Mouse (Mus musculus) lung, embryonic 15.5 days (tissue): ENCODE measurements around the gene Irak1bp1. TPM values are rescaled to one million over a fixed set of nuclear protein-coding genes. Genes with fewer than 3 reads are reported as not detected.

Experiments
- ATAC-seq: fragments of 200-750 bp; cut with Nextera tagmentation; 2 replicates; pipeline ENCODE4 v1.8.0; 2017; ENCODE audit warnings: moderate number of reproducible peaks, borderline replicate concordance; ENCODE audit not compliant: low FRiP score, low TSS enrichment; ENCODE audit errors: extremely low read depth
- H3K27ac ChIP-seq: fragments of 300-500 bp; sonication (generic); 2 replicates; pipeline ENCODE4 v1.5.1; 2015; ENCODE audit warnings: moderate library complexity, mild to moderate bottlenecking, inconsistent platforms
- H3K27me3 ChIP-seq: fragments of 300-500 bp; sonication (generic); 2 replicates; pipeline ENCODE4 v1.6.1; 2015; ENCODE audit warnings: inconsistent platforms
- H3K36me3 ChIP-seq: fragments of 300-500 bp; sonication (generic); 2 replicates; pipeline ENCODE4 v1.6.1; 2015; ENCODE audit warnings: inconsistent platforms
- H3K4me1 ChIP-seq: fragments of 300-500 bp; sonication (generic); 2 replicates; pipeline ENCODE4 v1.6.1; 2015; ENCODE audit warnings: inconsistent platforms
- H3K4me2 ChIP-seq: fragments of 300-500 bp; sonication (generic); 2 replicates; pipeline ENCODE4 v1.6.1; 2015; ENCODE audit warnings: inconsistent platforms, mild to moderate bottlenecking, moderate library complexity
- H3K4me3 ChIP-seq: fragments of 300-500 bp; sonication (generic); 2 replicates; pipeline ENCODE4 v1.5.1; 2015; ENCODE audit warnings: mild to moderate bottlenecking, inconsistent platforms
- H3K9ac ChIP-seq: fragments of 300-500 bp; sonication (generic); 2 replicates; pipeline ENCODE4 v1.6.1; 2015; ENCODE audit warnings: inconsistent platforms
- H3K9me3 ChIP-seq: fragments of 300-500 bp; sonication (generic); 2 replicates; pipeline ENCODE4 v1.6.1; 2016; ENCODE audit warnings: inconsistent platforms
- WGBS: fragments of 180-500 bp; shearing (Covaris S2); methylation state at CpG from one replicate; pipeline ENCODE4 v1.1.7; 2015; 5-methylcytosine and 5-hydroxymethylcytosine counted together
- polyA plus RNA-seq: library from polyadenylated mRNA; unstranded; fragments of >200 nt; fragmentation: Nextera tagmentation; extraction: Ambion mirVana; gene quantifications from 2 replicates; pipeline ENCODE4 v1.2.1, GENCODE M21; 2015

The Irak1bp1 gene
- polyA plus RNA-seq, 1 experiment from 2014 or later, result 18.9 TPM

GRCm38 (mm10) chr9:82835921-82836320 lies 6.6 kb downstream of the Irak1bp1 start:
- Histone ChIP-seq H3K27me3 (no peaks in the 10 kb centered on the region), H3K4me1 (peaks cover 9% of the 10 kb centered on the region; the same call in 1 of the 2 replicates), H3K27ac (no peak overlapping the region), H3K36me3 (no peaks in the 10 kb centered on the region), H3K9me3 (no peaks in the 10 kb centered on the region), H3K4me3 (no peak overlapping the region), H3K9ac (no peak overlapping the region), H3K4me2 (no peak overlapping the region)
- ATAC-seq, result no peak
- WGBS, result 75% methylated on average over 6 of the region's 6 CpGs

- Histone ChIP-seq H3K36me3 (no peaks in the 10 kb centered on the region), H3K4me1 (no peaks in the 10 kb centered on the region), H3K27me3 (no peaks in the 10 kb centered on the region), H3K27ac (no peak overlapping the region), H3K9me3 (no peaks in the 10 kb centered on the region), H3K4me2 (no peak overlapping the region), H3K9ac (no peak overlapping the region), H3K4me3 (no peak overlapping the region)
- no peak for ATAC-seq
- 87% methylated on average over 4 of the region's 4 CpGs for whole genome bisulfite sequencing
Measured at GRCm38 (mm10) chr9:82842671-82843070, 13.3 kb downstream of the Irak1bp1 start.

- WGBS, result 52% methylated on average over 2 of the region's 2 CpGs
- ATAC-seq, result no peak
Measured at GRCm38 (mm10) chr9:82854040-82854439, 24.7 kb downstream of the Irak1bp1 start.

DNA sequence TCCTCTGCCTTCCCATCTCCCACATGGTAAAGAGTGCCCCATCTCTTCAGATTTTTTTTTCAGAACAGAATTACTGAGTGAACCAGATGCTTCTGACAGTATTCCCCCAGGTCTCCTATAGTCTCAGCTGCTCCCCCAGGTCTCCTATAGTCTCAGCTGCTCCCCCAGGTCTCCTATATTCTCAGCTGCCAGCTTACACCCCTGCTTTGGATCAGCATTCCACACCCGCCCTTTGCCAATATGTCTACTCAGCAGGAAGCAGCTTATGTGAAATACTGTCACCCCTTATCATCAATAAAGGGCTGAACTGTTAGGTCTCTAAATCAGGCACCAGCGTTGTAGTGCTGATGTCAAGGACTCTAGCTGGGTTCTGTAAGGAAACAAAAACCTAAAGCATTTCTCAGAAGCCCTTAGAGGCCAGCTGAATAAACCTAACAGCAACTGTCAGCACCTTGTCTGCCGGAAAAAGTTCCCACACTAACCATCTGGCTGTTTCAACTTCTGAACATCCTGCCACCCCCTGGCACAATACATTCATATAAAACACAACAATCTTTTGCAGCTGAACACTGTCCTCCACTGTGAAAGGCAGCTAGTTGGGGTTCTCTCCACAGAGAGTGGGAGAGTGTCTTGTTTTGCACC lies 25.8 kb downstream of the Irak1bp1 start:
- Histone ChIP-seq H3K36me3 (no peaks in the 10 kb centered on the region), H3K27me3 (no peaks in the 10 kb centered on the region), H3K9ac (no peak overlapping the region), H3K9me3 (no peaks in the 10 kb centered on the region), H3K4me2 (no peak overlapping the region), H3K27ac (no peak overlapping the region), H3K4me3 (no peak overlapping the region), H3K4me1 (no peaks in the 10 kb centered on the region)
- ATAC-seq, result no peak
- WGBS, result 30% methylated on average over 3 of the region's 3 CpGs

More at GRCm38 (mm10) chr9:82854040-82854439, 24.7 kb downstream of the Irak1bp1 start:
- Histone ChIP-seq H3K27me3 (no peaks in the 10 kb centered on the region), H3K4me3 (no peak overlapping the region), H3K4me1 (no peaks in the 10 kb centered on the region), H3K36me3 (no peaks in the 10 kb centered on the region), H3K9ac (no peak overlapping the region), H3K9me3 (no peaks in the 10 kb centered on the region), H3K4me2 (no peak overlapping the region), H3K27ac (no peak overlapping the region)

DNA sequence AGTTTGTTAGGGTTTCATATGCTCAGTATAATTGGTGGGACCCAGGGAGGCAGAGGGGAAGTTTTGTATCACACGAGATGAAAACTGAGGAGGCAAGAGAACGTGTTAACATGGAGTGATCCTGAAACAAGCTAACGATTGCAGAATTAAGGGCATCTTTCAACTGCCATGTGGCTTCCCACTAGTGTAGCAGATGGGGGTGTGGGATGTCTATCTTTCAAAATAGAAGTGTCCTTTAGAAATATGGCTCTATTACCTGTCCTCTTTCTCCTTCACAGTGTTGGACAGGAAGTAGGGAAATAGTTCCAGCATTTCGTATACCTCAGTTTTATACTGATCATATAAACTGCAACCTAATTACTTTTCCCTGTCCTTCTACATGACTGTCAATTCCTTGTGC lies 26.9 kb downstream of the Irak1bp1 start:
- Histone ChIP-seq H3K36me3 (no peaks in the 10 kb centered on the region), H3K27ac (no peak overlapping the region), H3K4me1 (no peaks in the 10 kb centered on the region), H3K9me3 (no peaks in the 10 kb centered on the region), H3K4me3 (no peak overlapping the region), H3K9ac (no peak overlapping the region), H3K4me2 (no peak overlapping the region), H3K27me3 (no peaks in the 10 kb centered on the region)
- ATAC-seq, result no peak
- WGBS, result 76% methylated on average over 4 of the region's 4 CpGs

DNA sequence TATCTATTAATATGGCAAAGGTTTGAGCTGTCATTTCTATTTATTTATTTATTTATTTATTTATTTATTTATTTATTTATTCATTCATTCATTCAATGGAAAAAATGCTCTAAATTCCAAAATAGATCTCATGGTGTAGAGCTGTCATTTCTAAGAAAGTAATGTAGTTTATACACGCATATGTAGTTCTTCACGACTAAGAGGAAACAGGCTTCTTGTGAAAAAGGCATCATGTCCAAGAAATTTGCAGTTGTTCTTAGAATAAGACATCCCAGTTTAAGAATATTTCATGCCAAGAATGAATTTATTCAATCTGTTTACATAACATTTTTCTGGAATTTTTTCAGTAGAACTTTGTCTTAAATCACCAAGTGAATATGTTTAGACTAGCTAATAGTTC lies 31.5 kb downstream of the Irak1bp1 start:
- no peak overlapping the region for H3K9ac ChIP-seq
- no peak overlapping the region for H3K4me2 ChIP-seq
- H3K4me3 ChIP-seq, result no peak overlapping the region
- no peak overlapping the region for H3K27ac ChIP-seq
- ATAC-seq, result no peak; the same call in 1 of the 2 replicates
- no peaks in the 10 kb centered on the region for H3K4me1 ChIP-seq
- H3K9me3 ChIP-seq, result no peaks in the 10 kb centered on the region
- no peaks in the 10 kb centered on the region for H3K27me3 ChIP-seq
- 62% methylated on average over 2 of the region's 2 CpGs for WGBS
- H3K36me3 ChIP-seq, result no peaks in the 10 kb centered on the region

DNA sequence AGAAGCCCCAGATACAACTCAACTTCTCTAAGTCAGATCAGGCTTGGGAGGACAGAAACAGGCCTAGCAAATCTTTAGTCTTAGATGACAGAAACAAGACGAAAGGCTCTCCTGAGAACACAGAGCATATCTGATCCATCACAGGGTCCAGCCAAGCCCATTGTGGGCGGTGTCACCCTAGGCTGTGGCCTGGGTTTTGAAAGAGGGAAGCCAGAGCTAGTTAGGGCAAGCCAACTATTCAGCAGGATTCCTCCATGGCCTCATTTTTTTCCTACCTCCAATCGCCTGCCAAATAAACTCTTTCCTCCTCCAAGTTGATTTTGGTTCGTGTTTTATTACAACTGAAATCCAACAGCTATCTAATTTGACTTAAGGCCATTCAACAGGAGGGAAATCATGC lies 32.0 kb downstream of the Irak1bp1 start:
- Histone ChIP-seq H3K27me3 (no peaks in the 10 kb centered on the region), H3K4me1 (no peaks in the 10 kb centered on the region), H3K4me3 (no peak overlapping the region), H3K27ac (0 out of 2 replicates have a peak overlapping the region, but pooled peaks have one; percentile 10), H3K36me3 (no peaks in the 10 kb centered on the region), H3K9me3 (no peaks in the 10 kb centered on the region), H3K4me2 (no peak overlapping the region), H3K9ac (no peak overlapping the region)
- WGBS, result 78% methylated on average over 4 of the region's 4 CpGs
- peak; percentile 35; the same call in 1 of the 2 replicates for ATAC-seq

GRCm38 (mm10) chr9:82861775-82862430 lies 32.6 kb downstream of the Irak1bp1 start:
- Histone ChIP-seq H3K27ac (no peak overlapping the region), H3K4me3 (no peak overlapping the region), H3K9me3 (no peaks in the 10 kb centered on the region), H3K36me3 (no peaks in the 10 kb centered on the region), H3K27me3 (no peaks in the 10 kb centered on the region), H3K4me2 (no peak overlapping the region), H3K9ac (no peak overlapping the region), H3K4me1 (no peaks in the 10 kb centered on the region)
- no peak for ATAC-seq
- WGBS, result 91% methylated on average over 3 of the region's 3 CpGs

DNA sequence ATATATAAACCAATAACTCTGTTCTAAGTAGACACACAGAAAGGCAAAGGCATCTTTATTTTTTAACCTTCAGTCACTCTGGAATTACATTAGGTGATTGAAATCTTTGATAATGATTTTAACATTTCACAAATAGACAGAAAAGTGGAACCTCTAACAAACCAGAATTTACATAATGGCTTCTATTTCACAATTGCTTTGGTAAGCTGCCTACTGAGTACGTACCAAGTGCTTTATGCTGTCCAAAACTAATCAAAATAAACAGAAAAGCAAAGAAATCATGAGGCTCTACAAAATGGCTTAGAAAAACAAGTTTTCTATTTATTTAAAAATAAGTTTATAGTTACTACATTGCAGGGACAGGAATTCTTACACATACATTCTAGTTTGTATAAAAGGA lies 36.8 kb downstream of the Irak1bp1 start:
- no peak overlapping the region for H3K27ac ChIP-seq
- H3K9ac ChIP-seq, result no peak overlapping the region
- H3K36me3 ChIP-seq, result peaks cover 10% of the 10 kb centered on the region
- no peak overlapping the region for H3K4me2 ChIP-seq
- 64% methylated on average over 1 of the region's 1 CpGs for WGBS
- H3K27me3 ChIP-seq, result no peaks in the 10 kb centered on the region
- no peak overlapping the region for H3K4me3 ChIP-seq
- H3K9me3 ChIP-seq, result no peaks in the 10 kb centered on the region
- H3K4me1 ChIP-seq, result no peaks in the 10 kb centered on the region
- ATAC-seq, result no peak

DNA sequence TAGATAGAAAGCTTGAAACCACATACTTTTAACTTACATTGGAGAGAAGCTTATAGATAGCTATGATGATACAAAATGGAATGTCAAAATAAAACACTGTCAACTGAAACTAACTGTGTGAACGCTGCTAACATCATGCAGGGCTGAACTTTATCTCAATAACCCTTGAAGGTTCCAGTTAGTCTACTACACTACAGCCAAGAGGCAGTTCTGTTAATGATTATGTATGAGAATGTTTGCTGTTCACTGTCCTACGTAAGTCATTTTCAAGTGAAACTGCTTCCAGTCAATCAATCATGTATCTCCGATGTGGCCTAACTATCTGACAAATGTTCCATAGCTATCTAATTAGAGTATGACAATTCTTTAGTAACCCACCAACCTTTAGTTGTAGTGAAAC lies 38.4 kb downstream of the Irak1bp1 start:
- ATAC-seq, result no peak
- no peaks in the 10 kb centered on the region for H3K27me3 ChIP-seq
- H3K9ac ChIP-seq, result no peak overlapping the region
- H3K9me3 ChIP-seq, result no peaks in the 10 kb centered on the region
- no peak overlapping the region for H3K4me2 ChIP-seq
- H3K4me1 ChIP-seq, result no peaks in the 10 kb centered on the region
- peaks cover 19% of the 10 kb centered on the region for H3K36me3 ChIP-seq
- no peak overlapping the region for H3K27ac ChIP-seq
- no peak overlapping the region for H3K4me3 ChIP-seq
- WGBS, result 64% methylated on average over 3 of the region's 3 CpGs

DNA sequence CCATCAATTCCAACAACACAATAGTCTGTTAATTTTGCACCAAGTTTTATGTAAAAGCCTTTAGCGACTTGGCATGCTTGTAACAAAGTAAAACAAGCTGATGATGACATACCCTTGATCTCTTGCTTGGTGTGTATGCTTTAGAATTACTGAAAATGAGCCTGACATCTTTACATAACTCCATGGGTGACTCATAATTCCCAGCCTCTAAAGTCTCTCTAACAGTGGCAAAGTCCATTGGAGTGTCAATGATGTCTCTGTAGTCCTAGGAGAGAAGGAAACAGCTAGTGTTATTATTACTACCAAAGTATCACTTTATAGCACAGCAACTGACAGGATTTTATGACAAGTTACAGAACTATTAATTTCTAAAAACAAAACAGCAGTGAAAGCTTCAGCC lies 47.7 kb downstream of the Irak1bp1 start:
- H3K27ac ChIP-seq, result no peak overlapping the region
- no peaks in the 10 kb centered on the region for H3K9me3 ChIP-seq
- no peak overlapping the region for H3K4me2 ChIP-seq
- no peaks in the 10 kb centered on the region for H3K27me3 ChIP-seq
- H3K9ac ChIP-seq, result no peak overlapping the region
- H3K36me3 ChIP-seq, result peaks cover 49% of the 10 kb centered on the region
- H3K4me1 ChIP-seq, result no peaks in the 10 kb centered on the region
- H3K4me3 ChIP-seq, result no peak overlapping the region
- ATAC-seq, result no peak
- WGBS, result 75% methylated on average over 1 of the region's 1 CpGs

DNA sequence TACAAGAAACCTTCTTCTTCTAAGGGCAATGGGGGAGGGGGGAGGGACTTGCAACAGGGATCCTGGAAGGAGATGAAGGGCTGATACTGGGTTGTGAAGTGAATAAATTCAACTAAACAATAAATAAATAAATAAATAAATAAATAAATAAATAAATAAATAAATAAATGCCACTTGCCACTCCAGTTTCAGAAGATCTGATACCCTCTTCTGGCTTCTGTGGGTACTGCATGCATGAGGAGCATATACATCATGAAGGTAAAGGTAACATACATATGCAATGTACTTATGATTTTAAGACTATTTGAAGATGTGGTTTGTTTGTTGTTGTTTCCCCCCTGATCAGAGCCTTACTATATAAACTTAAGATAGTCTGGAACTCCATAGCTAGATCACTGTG lies 54.8 kb downstream of the Irak1bp1 start:
- Histone ChIP-seq H3K9me3 (no peaks in the 10 kb centered on the region), H3K27me3 (no peaks in the 10 kb centered on the region), H3K4me2 (no peak overlapping the region), H3K4me1 (no peaks in the 10 kb centered on the region), H3K4me3 (no peak overlapping the region), H3K9ac (no peak overlapping the region), H3K36me3 (peaks cover 51% of the 10 kb centered on the region), H3K27ac (no peak overlapping the region)
- no peak for ATAC-seq
